Mouse (Mus musculus) brain, adult 2 months (tissue): ENCODE results near the gene Garem2.

ENCODE experiments used
- DNase-seq: peaks from one replicate; pipeline ENCODE4 v3.0.0; 2011; ENCODE audit warnings: low read depth, low spot score

The Garem2 gene

DNA sequence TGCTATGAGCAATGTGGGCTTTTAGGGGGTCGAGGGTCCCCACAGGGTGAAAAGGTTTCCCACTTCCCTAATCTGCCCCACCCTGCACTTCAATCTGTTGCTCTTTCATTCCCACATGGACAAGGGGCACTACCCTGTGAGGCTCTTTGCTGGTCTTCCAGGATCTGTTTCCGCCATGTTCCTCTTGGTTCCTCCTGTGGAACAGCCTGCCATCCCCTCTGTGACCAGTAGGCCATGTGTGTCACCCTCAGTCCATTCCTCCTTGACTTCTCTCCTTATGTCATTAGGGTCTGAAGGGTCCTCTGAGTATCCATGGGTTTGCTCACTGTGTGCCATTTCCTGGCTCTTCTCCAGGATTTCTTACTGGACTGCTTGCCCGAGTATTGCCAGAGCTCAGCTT lies 6.8 kb downstream of the Garem2 start:
- DNase-seq: no peak

GRCm38 (mm10) chr5:30112533-30113068 lies 7.6 kb downstream of the Garem2 start:
- DNase-seq: no peak

DNA sequence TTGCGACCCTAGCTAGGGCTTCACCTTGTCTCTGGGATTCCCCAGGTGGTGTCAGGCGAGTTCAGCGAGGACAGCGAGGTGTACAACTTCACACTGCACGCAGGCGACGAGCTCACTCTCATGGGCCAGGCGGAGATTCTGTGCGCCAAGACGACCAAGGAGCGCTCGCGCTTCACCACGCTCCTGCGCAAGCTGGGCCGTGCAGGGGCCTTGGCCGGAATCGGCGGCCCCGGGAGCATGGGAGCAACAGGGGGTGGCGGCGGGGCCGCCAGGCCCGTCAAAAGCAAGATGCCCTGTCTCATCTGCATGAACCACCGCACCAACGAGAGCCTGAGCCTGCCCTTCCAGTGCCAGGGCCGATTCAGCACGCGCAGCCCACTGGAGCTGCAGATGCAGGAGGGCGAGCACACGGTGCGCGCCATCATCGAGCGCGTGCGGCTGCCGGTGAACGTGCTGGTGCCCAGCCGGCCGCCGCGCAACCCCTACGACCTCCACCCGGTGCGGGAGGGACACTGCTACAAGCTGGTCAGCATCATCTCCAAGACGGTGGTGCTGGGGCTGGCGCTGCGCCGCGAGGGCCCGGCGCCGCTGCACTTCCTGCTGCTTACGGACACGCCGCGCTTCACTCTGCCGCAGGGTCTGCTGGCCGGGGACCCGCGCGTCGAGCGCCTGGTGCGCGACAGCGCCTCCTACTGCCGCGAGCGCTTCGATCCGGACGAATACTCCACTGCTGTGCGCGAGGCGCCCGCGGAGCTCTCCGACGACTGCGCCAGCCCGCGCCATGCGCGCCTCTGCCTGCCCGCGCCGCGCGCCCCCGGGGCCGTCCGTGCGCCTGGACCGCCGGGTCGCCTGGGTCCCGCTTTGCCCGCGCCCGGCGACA lies 9.2 kb downstream of the Garem2 start:
- peak; percentile 76 for DNase-seq

DNA sequence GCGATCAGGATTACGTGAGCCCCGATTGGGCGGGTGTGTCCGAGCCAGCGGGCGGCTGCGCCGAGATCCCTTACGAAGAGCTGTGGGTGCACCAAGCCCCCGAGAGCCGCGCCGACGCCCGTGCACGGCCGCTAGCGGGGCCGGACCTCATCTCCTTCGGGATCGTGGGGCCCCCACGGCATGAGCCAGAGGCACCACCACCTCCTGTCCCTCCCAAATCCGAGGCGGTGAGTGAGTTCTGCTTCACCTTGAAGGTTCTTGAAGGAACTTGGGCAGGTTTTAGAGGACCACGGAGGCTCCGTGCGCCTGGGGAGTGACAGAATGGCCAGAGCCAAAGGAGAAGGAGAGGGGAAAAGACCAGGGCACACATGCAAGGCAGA lies 9.8 kb downstream of the Garem2 start:
- DNase-seq: no peak

GRCm38 (mm10) chr5:30115718-30116117 lies 10.8 kb downstream of the Garem2 start:
- no peak for DNase-seq

DNA sequence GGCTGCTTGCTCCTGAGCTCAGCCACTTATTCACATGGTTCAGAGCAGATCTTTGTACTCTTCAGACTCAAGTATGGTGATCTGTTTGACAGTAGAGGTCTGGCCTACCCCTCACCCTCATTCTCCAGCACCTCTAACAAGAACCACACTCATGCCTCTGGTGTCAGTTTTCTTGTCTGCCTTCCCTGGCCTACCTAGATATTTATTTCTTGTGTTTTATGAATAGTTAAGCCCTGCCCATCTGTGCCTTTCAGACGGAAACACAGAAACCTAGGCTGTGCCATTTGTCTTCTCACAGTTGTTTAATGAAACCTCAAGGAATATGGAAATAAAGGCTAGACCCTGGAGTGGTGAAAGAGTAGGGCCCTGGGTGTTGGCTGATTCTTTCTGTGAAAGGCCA lies 13.1 kb downstream of the Garem2 start:
- no peak for DNase-seq

GRCm38 (mm10) chr5:30119163-30119562 lies 14.2 kb downstream of the Garem2 start:
- DNase-seq: no peak

- no peak for DNase-seq
Observed at GRCm38 (mm10) chr5:30120106-30120505, 15.1 kb downstream of the Garem2 start.

- DNase-seq: no peak
Observed at GRCm38 (mm10) chr5:30122481-30122880, 17.5 kb downstream of the Garem2 start.

DNA sequence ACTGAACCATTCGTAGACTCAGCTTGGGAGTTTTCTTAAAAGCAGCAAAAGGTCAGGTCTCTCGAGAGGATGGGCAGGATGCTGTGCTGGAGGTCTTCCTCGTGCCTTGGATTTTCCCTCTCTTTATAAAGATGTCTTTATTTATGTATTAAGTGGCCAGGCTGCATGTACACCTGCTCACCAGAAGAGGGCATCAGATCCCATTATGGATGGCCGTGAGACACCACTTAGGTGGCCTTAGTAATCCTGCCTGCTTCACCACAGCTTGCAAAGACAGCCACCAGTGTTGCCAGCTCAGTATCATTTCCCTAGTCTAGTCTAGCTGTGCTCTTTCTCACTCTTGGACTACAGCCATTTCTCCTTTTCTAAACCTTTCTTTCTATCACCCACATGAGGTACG lies 20.6 kb downstream of the Garem2 start:
- peak; percentile 66 for DNase-seq

- peak; percentile 41 for DNase-seq
Observed at GRCm38 (mm10) chr5:30126756-30127155, 21.8 kb downstream of the Garem2 start.

DNA sequence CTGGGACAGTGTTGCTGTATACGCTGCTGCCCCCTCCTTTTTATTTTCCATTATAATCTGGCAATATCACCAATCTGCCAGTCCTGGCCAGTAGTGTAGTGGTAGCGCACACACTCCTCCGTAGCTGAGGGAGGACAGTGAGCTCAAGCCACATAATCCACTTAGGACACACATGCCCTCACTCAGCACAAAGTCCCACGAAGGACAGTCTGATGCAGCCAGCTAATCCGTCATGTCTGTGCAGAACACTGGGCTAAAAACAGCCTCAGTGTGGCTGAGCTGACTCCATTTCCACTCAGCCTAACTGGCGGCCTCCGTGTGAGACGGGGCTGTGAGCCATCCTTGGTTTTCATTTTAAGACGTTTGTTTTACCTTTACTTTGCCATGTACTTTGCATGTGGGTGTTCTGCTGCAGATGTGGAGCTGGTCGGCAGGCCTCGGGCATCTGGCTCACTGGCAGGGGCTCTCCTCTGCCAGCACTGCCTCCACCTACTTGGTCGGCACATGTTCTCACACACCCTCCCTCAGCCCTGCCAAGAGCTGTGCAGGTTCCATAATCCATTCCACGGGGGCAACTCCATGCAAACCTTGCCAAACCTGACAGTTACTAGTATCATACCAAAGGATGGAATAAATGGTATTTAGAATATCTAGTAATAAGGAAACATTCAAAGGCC lies 23.1 kb downstream of the Garem2 start:
- DNase-seq: peak; percentile 58

DNA sequence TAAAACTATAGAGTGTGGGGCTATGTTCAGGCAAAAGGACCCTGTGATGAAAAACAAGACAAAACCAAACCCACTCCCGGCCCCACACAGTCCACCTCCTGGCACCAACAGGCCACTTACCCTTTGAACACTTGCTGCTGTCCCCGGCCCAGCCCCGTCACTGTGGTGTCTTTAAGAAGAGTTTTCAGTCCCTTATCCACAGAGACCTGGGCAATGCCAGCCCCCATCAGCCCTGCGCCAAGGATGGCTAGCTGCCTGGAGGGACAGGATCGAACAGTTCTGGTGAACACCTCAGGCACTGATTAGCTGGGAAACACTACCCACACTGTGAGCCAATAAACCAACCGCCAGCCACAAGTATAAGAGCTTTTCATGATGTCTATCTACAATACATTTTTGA lies 23.7 kb downstream of the Garem2 start:
- DNase-seq: no peak

- DNase-seq: no peak
Observed at GRCm38 (mm10) chr5:30131246-30131645, 26.3 kb downstream of the Garem2 start.

- no peak for DNase-seq
Observed at GRCm38 (mm10) chr5:30132173-30132572, 27.2 kb downstream of the Garem2 start.

DNA sequence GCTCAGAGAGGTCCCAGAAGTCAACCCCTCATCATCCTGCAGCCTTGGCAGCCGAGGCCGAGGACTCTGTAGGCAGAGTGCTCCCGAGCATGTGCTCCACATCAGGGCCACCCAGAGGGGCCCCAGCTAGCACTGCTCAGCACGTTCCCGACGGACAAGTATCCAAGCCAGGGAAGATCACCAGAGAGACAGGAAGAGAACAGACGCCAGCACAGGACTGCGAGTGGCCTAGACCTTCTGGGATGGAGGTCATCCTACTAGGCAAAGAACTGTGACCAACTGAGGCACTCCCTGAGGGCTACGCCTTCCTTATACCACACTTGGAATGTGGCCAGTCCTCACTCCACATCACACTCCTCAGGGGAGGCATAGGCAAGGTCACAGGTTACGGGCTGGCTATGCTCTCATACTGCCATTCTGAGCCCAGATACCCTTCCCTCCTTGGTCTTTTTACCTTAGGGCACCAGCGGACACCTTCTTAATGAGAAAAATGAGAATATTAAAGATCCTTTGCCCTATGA lies 30.8 kb downstream of the Garem2 start:
- no peak for DNase-seq

DNA sequence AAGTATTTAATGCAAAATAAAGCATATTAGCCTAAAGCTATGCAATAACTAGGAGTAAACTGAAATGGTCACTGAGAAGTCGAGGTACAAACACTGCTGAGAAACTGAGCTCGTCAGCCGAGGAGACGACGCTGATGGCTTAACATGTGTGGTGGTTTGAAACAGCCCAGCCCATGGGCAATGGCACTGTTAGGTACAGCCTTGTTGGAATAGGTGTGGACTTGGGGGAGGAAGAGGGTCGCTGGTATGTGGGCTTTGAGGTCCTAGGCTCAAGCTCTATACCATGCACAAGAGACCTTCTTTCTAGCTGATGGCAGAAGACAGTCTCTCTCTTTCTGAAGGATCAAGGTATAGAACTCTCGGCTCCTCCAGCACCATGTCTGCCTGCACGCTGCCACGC lies 32.3 kb downstream of the Garem2 start:
- DNase-seq: no peak

GRCm38 (mm10) chr5:30138193-30138592 lies 33.2 kb downstream of the Garem2 start:
- DNase-seq: no peak

GRCm38 (mm10) chr5:30146526-30146925 lies 41.6 kb downstream of the Garem2 start:
- no peak for DNase-seq

- no peak for DNase-seq
Observed at GRCm38 (mm10) chr5:30148133-30148920, 43.4 kb downstream of the Garem2 start.

GRCm38 (mm10) chr5:30152007-30152406 lies 47.0 kb downstream of the Garem2 start:
- no peak for DNase-seq

- no peak for DNase-seq
Observed at GRCm38 (mm10) chr5:30152413-30152812, 47.5 kb downstream of the Garem2 start.
